In the genomic region with DNA sequence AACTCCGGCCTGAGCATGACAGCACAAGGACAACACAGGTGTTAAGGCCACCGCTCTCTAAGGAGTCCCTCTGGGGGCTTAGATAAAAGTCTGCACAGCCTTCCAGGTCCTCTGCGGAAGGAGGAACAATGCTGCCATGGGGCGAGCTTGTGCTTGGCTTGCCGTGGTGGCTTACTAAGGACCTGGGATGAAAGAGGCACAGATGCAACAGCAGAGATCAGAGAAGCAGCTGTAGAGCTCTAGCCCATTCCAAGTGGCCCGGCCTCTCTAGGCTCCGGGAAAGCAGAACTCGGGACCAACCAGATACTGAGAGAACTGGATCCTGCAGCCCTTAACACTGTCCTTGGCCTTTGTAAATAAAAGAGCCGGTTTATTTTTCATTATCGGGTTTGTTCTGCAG, we compare ENCODE assay signal across 14 mouse cellular contexts. TPM values are rescaled to one million over a fixed set of nuclear protein-coding genes. Genes with fewer than 3 reads are reported as not detected.
DNase-seq lines count a peak whose midpoint lies in the region; ATAC-seq and TF ChIP-seq lines count a peak whose summit lies in the region.
"Had no signal": no experiment of that assay in that cellular context is flagged by ENCODE, and none has a peak within 500 bp of the region (broad histone marks: within the 10 kb centered on the region; RNA-seq: fewer than 3 reads in every experiment).

No protein-coding gene starts in this region.

- 90% methylated on average over 10 of the region's 10 CpGs for WGBS in forebrain, embryonic 10.5 days
- 93% methylated on average over 10 of the region's 10 CpGs for WGBS in forebrain, embryonic 14.5 days
- WGBS in hindbrain, embryonic 10.5 days: 91% methylated on average over 10 of the region's 10 CpGs
- 86% methylated on average over 10 of the region's 10 CpGs for WGBS in hindbrain, postnatal 0 days
- WGBS in stomach, embryonic 16.5 days: 76% methylated on average over 10 of the region's 10 CpGs

- H3K4me1 ChIP-seq in forebrain, embryonic 10.5 days: peaks cover 43% of the 10 kb centered on the region
- H3K4me1 ChIP-seq in forebrain, embryonic 14.5 days (ENCODE audit: control insufficient read depth, insufficient read depth, low read length): peaks cover 4% of the 10 kb centered on the region; the same call in 1 of the 2 replicates
- peaks cover 51% of the 10 kb centered on the region for H3K4me1 ChIP-seq in hindbrain, embryonic 10.5 days (replicated peaks)
- H3K4me1 ChIP-seq in hindbrain, postnatal 0 days (ENCODE audit: insufficient read depth, low read length): no peaks in the 10 kb centered on the region
- peaks cover 19% of the 10 kb centered on the region for H3K4me1 ChIP-seq in stomach, embryonic 16.5 days (ENCODE audit: control insufficient read depth, insufficient read depth, low read length)

- H3K36me3 ChIP-seq in forebrain, embryonic 10.5 days (replicated peaks): peaks cover 72% of the 10 kb centered on the region
- H3K36me3 ChIP-seq in forebrain, embryonic 14.5 days (ENCODE audit: control insufficient read depth, insufficient read depth, low read length): peaks cover 57% of the 10 kb centered on the region
- peaks cover 67% of the 10 kb centered on the region for H3K36me3 ChIP-seq in hindbrain, embryonic 10.5 days
- H3K36me3 ChIP-seq in hindbrain, postnatal 0 days (ENCODE audit: insufficient read depth, low read length): no peaks in the 10 kb centered on the region; the same call in 1 of the 2 replicates
- peaks cover 22% of the 10 kb centered on the region for H3K36me3 ChIP-seq in stomach, embryonic 16.5 days (ENCODE audit: control insufficient read depth, insufficient read depth, low read length)

- no peak for DNase-seq in forebrain, embryonic 10.5 days (ENCODE audit: extremely low spot score, low spot score)
- no peak for DNase-seq in forebrain, embryonic 14.5 days (ENCODE audit: low spot score)
- DNase-seq in hindbrain, embryonic 10.5 days (ENCODE audit: low spot score): no peak
- no peak for DNase-seq in hindbrain, postnatal 0 days (ENCODE audit: low spot score)
- peak; percentile 29 for DNase-seq in liver
- DNase-seq in kidney, postnatal 25 days: no peak
- DNase-seq in thymus, postnatal 36 days: no peak
- DNase-seq: cerebellum, adult 8-10 months; kidney, adult 9 months; right cerebral cortex, postnatal 25 days had no signal

- H3K4me2 ChIP-seq in forebrain, embryonic 14.5 days (ENCODE audit: low read length): no peak overlapping the region
- H3K4me2 ChIP-seq in hindbrain, postnatal 0 days (ENCODE audit: low read depth, low read length): no peak overlapping the region
- 0 out of 2 replicates have a peak overlapping the region, but pooled peaks have one; percentile 16 for H3K4me2 ChIP-seq in stomach, embryonic 16.5 days (ENCODE audit: low read depth, low read length)
- H3K4me2 ChIP-seq: hindbrain, embryonic 13.5 days had no signal

- H3K27ac ChIP-seq in forebrain, embryonic 10.5 days: peak overlapping the region; percentile 51; the same call in 1 of the 2 replicates
- no peak overlapping the region for H3K27ac ChIP-seq in forebrain, embryonic 14.5 days (ENCODE audit: low read depth, low read length)
- H3K27ac ChIP-seq in hindbrain, embryonic 10.5 days: peak overlapping the region; percentile 45; the same call in 1 of the 2 replicates
- no peak overlapping the region for H3K27ac ChIP-seq in hindbrain, postnatal 0 days
- peak overlapping the region; percentile 58 for H3K27ac ChIP-seq in stomach, embryonic 16.5 days (ENCODE audit: low read length)
- H3K27ac ChIP-seq: embryonic facial prominence, embryonic 10.5 days; hindbrain, embryonic 13.5 days had no signal

- H3K9me3 ChIP-seq in forebrain, embryonic 10.5 days: no peaks in the 10 kb centered on the region
- H3K9me3 ChIP-seq in forebrain, embryonic 14.5 days (replicated peaks; ENCODE audit: control insufficient read depth, low read length): no peaks in the 10 kb centered on the region
- no peaks in the 10 kb centered on the region for H3K9me3 ChIP-seq in hindbrain, embryonic 10.5 days
- no peaks in the 10 kb centered on the region for H3K9me3 ChIP-seq in hindbrain, postnatal 0 days (ENCODE audit: low read length)
- no peaks in the 10 kb centered on the region for H3K9me3 ChIP-seq in stomach, embryonic 16.5 days (replicated peaks; ENCODE audit: control insufficient read depth, low read length)
- H3K9me3 ChIP-seq: embryonic facial prominence, embryonic 10.5 days; hindbrain, embryonic 13.5 days; megakaryocyte, embryonic 14.5 days had no signal

- H3K9ac ChIP-seq in forebrain, embryonic 14.5 days (ENCODE audit: low read length): no peak overlapping the region
- no peak overlapping the region for H3K9ac ChIP-seq in hindbrain, postnatal 0 days (replicated peaks; ENCODE audit: low read length)
- H3K9ac ChIP-seq in stomach, embryonic 16.5 days (ENCODE audit: low read length): peak overlapping the region; percentile 43; the same call in 1 of the 2 replicates
- H3K9ac ChIP-seq: hindbrain, embryonic 13.5 days had no signal

- ATAC-seq in forebrain, embryonic 14.5 days: no peak
- ATAC-seq in hindbrain, postnatal 0 days: no peak
- ATAC-seq in stomach, embryonic 16.5 days (ENCODE audit: insufficient read depth, low FRiP score): peak; percentile 41; the same call in 1 of the 2 replicates

- no peak for TF ChIP-seq CTCF in hindbrain, postnatal 0 days (IDR thresholded peaks at IDR 0.05; ENCODE audit: low read depth)

- H3K27me3 ChIP-seq in forebrain, embryonic 10.5 days (ENCODE audit: poor library complexity, severe bottlenecking): no peaks in the 10 kb centered on the region; the same call in 1 of the 2 replicates
- no peaks in the 10 kb centered on the region for H3K27me3 ChIP-seq in forebrain, embryonic 14.5 days (replicated peaks; ENCODE audit: control insufficient read depth, insufficient read depth, low read length)
- H3K27me3 ChIP-seq in hindbrain, embryonic 10.5 days (ENCODE audit: insufficient read depth, poor library complexity, severe bottlenecking): no peaks in the 10 kb centered on the region; the same call in 1 of the 2 replicates
- no peaks in the 10 kb centered on the region for H3K27me3 ChIP-seq in hindbrain, postnatal 0 days (ENCODE audit: insufficient read depth, low read length)
- no peaks in the 10 kb centered on the region for H3K27me3 ChIP-seq in stomach, embryonic 16.5 days (ENCODE audit: control insufficient read depth, insufficient read depth, low read length)
- H3K27me3 ChIP-seq: hindbrain, embryonic 13.5 days; megakaryocyte, embryonic 14.5 days had no signal

- no peak overlapping the region; the same call in 1 of the 2 replicates for H3K4me3 ChIP-seq in forebrain, embryonic 10.5 days
- no peak overlapping the region for H3K4me3 ChIP-seq in forebrain, embryonic 14.5 days (ENCODE audit: low read depth, low read length)
- H3K4me3 ChIP-seq in hindbrain, embryonic 10.5 days: no peak overlapping the region
- H3K4me3 ChIP-seq in hindbrain, postnatal 0 days (ENCODE audit: low read length): no peak overlapping the region
- no peak overlapping the region for H3K4me3 ChIP-seq in stomach, embryonic 16.5 days (replicated peaks; ENCODE audit: low read length)
- H3K4me3 ChIP-seq: embryonic facial prominence, embryonic 10.5 days; hindbrain, embryonic 13.5 days; megakaryocyte, embryonic 14.5 days had no signal

RNA-seq across cellular contexts. Expression of a gene that starts 3.6 kb away (rescaled TPM):
- 1.3 and 1.8 TPM in 2 replicates for polyA plus RNA-seq in forebrain, embryonic 10.5 days (2016; fragmentation: Nextera tagmentation; extraction: Ambion mirVana)
- 4.1 and 6.0 TPM in 2 replicates for polyA plus RNA-seq in forebrain, embryonic 14.5 days (2014; fragmentation: Nextera tagmentation; extraction: Ambion mirVana)
- 3.1 and 3.6 TPM in 2 replicates for polyA plus RNA-seq in hindbrain, embryonic 10.5 days (2016; fragmentation: Nextera tagmentation; extraction: Ambion mirVana)
- total RNA-seq in hindbrain, postnatal 0 days (2014; rRNA removed): 2.5 and 3.8 TPM in 2 replicates
- 4.2 and 4.5 TPM in 2 replicates for polyA plus RNA-seq in hindbrain, postnatal 0 days (2015; fragmentation: Nextera tagmentation; extraction: Ambion mirVana)
- 0.70 and 0.71 TPM in 2 replicates for polyA plus RNA-seq in stomach, embryonic 16.5 days (2015; fragmentation: Nextera tagmentation; extraction: Ambion mirVana)

RNA-seq across cellular contexts. Expression of a gene that starts 37.7 kb away (rescaled TPM):
- polyA plus RNA-seq in forebrain, embryonic 10.5 days (2016; fragmentation: Nextera tagmentation; extraction: Ambion mirVana): 4.2 and 4.8 TPM in 2 replicates
- 6.6 and 8.9 TPM in 2 replicates for polyA plus RNA-seq in forebrain, embryonic 14.5 days (2014; fragmentation: Nextera tagmentation; extraction: Ambion mirVana)
- polyA plus RNA-seq in hindbrain, embryonic 10.5 days (2016; fragmentation: Nextera tagmentation; extraction: Ambion mirVana): 4.8 and 4.9 TPM in 2 replicates
- 9.7 and 10.9 TPM in 2 replicates for total RNA-seq in hindbrain, postnatal 0 days (2014; rRNA removed)
- 6.8 and 9.7 TPM in 2 replicates for polyA plus RNA-seq in hindbrain, postnatal 0 days (2015; fragmentation: Nextera tagmentation; extraction: Ambion mirVana)
- polyA plus RNA-seq in stomach, embryonic 16.5 days (2015; fragmentation: Nextera tagmentation; extraction: Ambion mirVana): 2.8 and 3.4 TPM in 2 replicates

RNA-seq across cellular contexts. Expression of a gene that starts 51.5 kb away (rescaled TPM):
- 0.69 and 0.98 TPM in 2 replicates for polyA plus RNA-seq in forebrain, embryonic 10.5 days (2016; fragmentation: Nextera tagmentation; extraction: Ambion mirVana)
- polyA plus RNA-seq in forebrain, embryonic 14.5 days (2014; fragmentation: Nextera tagmentation; extraction: Ambion mirVana): 1.5 and 1.8 TPM in 2 replicates
- polyA plus RNA-seq in hindbrain, embryonic 10.5 days (2016; fragmentation: Nextera tagmentation; extraction: Ambion mirVana): 0.77 and 0.97 TPM in 2 replicates
- total RNA-seq in hindbrain, postnatal 0 days (2014; rRNA removed): 6.8 and 8.6 TPM in 2 replicates
- polyA plus RNA-seq in hindbrain, postnatal 0 days (2015; fragmentation: Nextera tagmentation; extraction: Ambion mirVana): 1.6 and 1.8 TPM in 2 replicates
- 1.3 and 1.4 TPM in 2 replicates for polyA plus RNA-seq in stomach, embryonic 16.5 days (2015; fragmentation: Nextera tagmentation; extraction: Ambion mirVana)

Comparison
In these comparisons a context has a peak if more than half of its experiments do, and no peak if none do; other contexts are left out.
1. H3K27ac ChIP-seq: peak in forebrain, embryonic 10.5 days (single experiment), hindbrain, embryonic 10.5 days (single experiment) and stomach, embryonic 16.5 days (single experiment); none in forebrain, embryonic 14.5 days (single experiment) and hindbrain, postnatal 0 days (single experiment).